Mouse (Mus musculus) hematopoietic multipotent progenitor cell, adult 10-12 weeks (in vitro differentiated cells): Measurements from ENCODE around the gene Zfp966. TPM values are rescaled to one million over a fixed set of nuclear protein-coding genes. Genes with fewer than 3 reads are reported as not detected.

Source experiments
- polyA plus RNA-seq: library from polyadenylated mRNA; stranded (reverse); fragments of >175 nt; gene quantifications from 2 replicates; pipeline ENCODE4 v1.2.3, GENCODE M21; 2012; ENCODE audit warnings: low replicate concordance

Zfp966 gene
- polyA plus RNA-seq = 0.64 TPM in 1 of 2 replicates, not detected in the other

DNA sequence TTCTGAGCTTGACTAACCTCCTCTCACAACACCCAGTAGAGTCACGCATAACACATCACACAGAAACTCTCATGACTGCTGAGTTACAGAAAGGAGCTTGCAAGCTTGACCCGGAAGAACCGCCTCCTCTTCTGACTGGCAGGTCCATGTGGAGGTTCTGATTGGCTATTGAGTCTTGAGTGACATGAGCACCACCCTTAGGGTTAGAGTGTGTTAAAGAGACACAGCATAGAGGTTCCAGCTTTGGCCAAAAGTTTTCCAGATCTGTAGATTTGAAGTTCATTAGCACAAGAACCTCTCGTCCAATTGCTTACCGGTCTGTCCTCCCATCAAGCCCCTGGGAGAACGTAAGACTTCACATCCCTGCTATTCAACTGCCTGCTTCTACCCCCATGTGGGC, at the start of gene Zfp966:
Gene Zfp966, minus strand, starts transcription at position 101 of the 400 bp plus-strand sequence.

DNA sequence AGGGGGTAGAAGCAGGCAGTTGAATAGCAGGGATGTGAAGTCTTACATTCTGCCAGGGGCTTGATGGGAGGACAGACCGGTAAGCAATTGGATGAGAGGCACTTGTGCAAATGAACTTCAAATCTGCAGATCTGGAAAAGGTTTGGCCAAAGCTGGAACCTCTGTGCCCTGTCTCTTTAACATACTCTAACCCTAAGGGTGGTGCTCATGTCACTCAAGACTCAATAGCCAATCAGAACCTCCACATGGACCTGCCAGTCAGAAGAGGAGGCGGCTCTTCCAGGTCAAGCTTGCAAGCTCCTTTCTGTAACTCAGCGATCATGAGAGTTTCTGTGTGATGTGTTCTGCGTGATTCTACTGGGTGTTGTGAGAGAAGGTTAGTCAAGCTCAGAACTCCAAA, 34.1 kb upstream of the Zfp966 start, which contains the start of gene Gm2026:
Gene Gm2026, plus strand, starts transcription at position 301 of the 400 bp plus-strand sequence.

DNA sequence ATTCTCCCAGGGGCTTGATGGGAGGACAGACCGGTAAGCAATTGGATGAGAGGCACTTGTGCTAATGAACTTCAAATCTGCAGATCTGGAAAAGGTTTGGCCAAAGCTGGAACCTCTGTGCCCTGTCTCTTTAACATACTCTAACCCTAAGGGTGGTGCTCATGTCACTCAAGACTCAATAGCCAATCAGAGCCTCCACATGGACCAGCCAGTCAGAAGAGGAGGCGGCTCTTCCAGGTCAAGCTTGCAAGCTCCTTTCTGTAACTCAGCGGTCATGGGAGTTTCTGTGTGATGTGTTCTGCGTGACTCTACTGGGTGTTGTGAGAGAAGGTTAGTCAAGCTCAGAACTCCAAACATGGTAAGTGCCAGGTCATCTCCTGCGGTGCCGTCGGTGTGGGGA, 61.9 kb downstream of the Zfp966 start, which contains the start of gene Gm6710:
Gene Gm6710, plus strand, starts transcription at position 196 of the 400 bp plus-strand sequence.

Other genes with a start within 250 kb of the Zfp966 start
- gene Zfp969, start 227.5 kb downstream of the Zfp966 start, polyA plus RNA-seq = 0.13 and 0.30 TPM in 2 replicates
- gene Gm2007, start 189.6 kb downstream of the Zfp966 start, polyA plus RNA-seq = not detected in 2 replicates
- not detected in 2 replicates for gene Gm14288, start 130.0 kb downstream of the Zfp966 start, polyA plus RNA-seq
- 0.09 TPM in 1 of 2 replicates, not detected in the other for gene Gm6710, start 61.9 kb downstream of the Zfp966 start, polyA plus RNA-seq
- gene Gm2026, start 34.2 kb upstream of the Zfp966 start, polyA plus RNA-seq = not detected in 2 replicates
- gene Gm2004, start 218.7 kb upstream of the Zfp966 start, polyA plus RNA-seq = not detected in 2 replicates